Mouse (Mus musculus) lung, embryonic 15.5 days (tissue): ENCODE measurements around the gene Arhgap27. TPM values are rescaled to one million over a fixed set of nuclear protein-coding genes. Genes with fewer than 3 reads are reported as not detected.

Source experiments
- ATAC-seq: fragments of 200-750 bp; cut with Nextera tagmentation; 2 replicates; pipeline ENCODE4 v1.8.0; 2017; ENCODE audit warnings: moderate number of reproducible peaks, borderline replicate concordance; ENCODE audit not compliant: low FRiP score, low TSS enrichment; ENCODE audit errors: extremely low read depth
- H3K27ac ChIP-seq: fragments of 300-500 bp; sonication (generic); 2 replicates; pipeline ENCODE4 v1.5.1; 2015; ENCODE audit warnings: moderate library complexity, mild to moderate bottlenecking, inconsistent platforms
- H3K27me3 ChIP-seq: fragments of 300-500 bp; sonication (generic); 2 replicates; pipeline ENCODE4 v1.6.1; 2015; ENCODE audit warnings: inconsistent platforms
- H3K36me3 ChIP-seq: fragments of 300-500 bp; sonication (generic); 2 replicates; pipeline ENCODE4 v1.6.1; 2015; ENCODE audit warnings: inconsistent platforms
- H3K4me1 ChIP-seq: fragments of 300-500 bp; sonication (generic); 2 replicates; pipeline ENCODE4 v1.6.1; 2015; ENCODE audit warnings: inconsistent platforms
- H3K4me2 ChIP-seq: fragments of 300-500 bp; sonication (generic); 2 replicates; pipeline ENCODE4 v1.6.1; 2015; ENCODE audit warnings: inconsistent platforms, mild to moderate bottlenecking, moderate library complexity
- H3K4me3 ChIP-seq: fragments of 300-500 bp; sonication (generic); 2 replicates; pipeline ENCODE4 v1.5.1; 2015; ENCODE audit warnings: mild to moderate bottlenecking, inconsistent platforms
- H3K9ac ChIP-seq: fragments of 300-500 bp; sonication (generic); 2 replicates; pipeline ENCODE4 v1.6.1; 2015; ENCODE audit warnings: inconsistent platforms
- H3K9me3 ChIP-seq: fragments of 300-500 bp; sonication (generic); 2 replicates; pipeline ENCODE4 v1.6.1; 2016; ENCODE audit warnings: inconsistent platforms
- WGBS: fragments of 180-500 bp; shearing (Covaris S2); methylation state at CpG from one replicate; pipeline ENCODE4 v1.1.7; 2015; 5-methylcytosine and 5-hydroxymethylcytosine counted together
- polyA plus RNA-seq: library from polyadenylated mRNA; unstranded; fragments of >200 nt; fragmentation: Nextera tagmentation; extraction: Ambion mirVana; gene quantifications from 2 replicates; pipeline ENCODE4 v1.2.1, GENCODE M21; 2015

The Arhgap27 gene
- polyA plus RNA-seq, 1 experiment from 2014 or later: 17.0 TPM

- no peak for ATAC-seq
- Histone ChIP-seq H3K27me3 (no peaks in the 10 kb centered on the region), H3K4me2 (no peak overlapping the region), H3K4me3 (no peak overlapping the region), H3K36me3 (peaks cover 3% of the 10 kb centered on the region; the same call in 1 of the 2 replicates), H3K4me1 (no peaks in the 10 kb centered on the region), H3K9me3 (no peaks in the 10 kb centered on the region), H3K27ac (no peak overlapping the region), H3K9ac (no peak overlapping the region)
- 48% methylated on average over 2 of the region's 2 CpGs for WGBS
Observed at GRCm38 (mm10) chr11:103402198-103402597, 38.7 kb upstream of the Arhgap27 start.

DNA sequence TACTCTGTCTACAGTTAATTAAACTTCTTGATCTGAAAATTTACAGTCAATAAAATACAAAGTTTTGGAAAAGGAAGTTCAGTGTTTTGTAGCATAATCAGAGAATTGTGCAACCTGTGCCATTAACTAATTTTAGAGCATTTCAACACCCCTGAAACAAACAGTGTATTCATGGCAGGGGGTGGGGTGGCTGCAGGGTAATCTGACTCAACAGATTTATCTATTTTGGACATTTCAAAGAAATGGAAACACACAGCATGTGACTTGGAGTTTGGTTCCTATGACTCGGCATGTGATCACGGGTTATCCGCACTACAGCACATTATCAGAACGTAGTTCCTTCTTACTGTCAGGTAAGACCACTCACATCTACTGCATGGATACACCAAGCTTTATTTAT, 36.5 kb upstream of the Arhgap27 start:
- Histone ChIP-seq H3K9ac (no peak overlapping the region), H3K4me3 (no peak overlapping the region), H3K27ac (no peak overlapping the region), H3K36me3 (peaks cover 22% of the 10 kb centered on the region), H3K27me3 (no peaks in the 10 kb centered on the region), H3K9me3 (no peaks in the 10 kb centered on the region), H3K4me2 (no peak overlapping the region), H3K4me1 (no peaks in the 10 kb centered on the region)
- 91% methylated on average over 4 of the region's 4 CpGs for WGBS
- no peak for ATAC-seq

DNA sequence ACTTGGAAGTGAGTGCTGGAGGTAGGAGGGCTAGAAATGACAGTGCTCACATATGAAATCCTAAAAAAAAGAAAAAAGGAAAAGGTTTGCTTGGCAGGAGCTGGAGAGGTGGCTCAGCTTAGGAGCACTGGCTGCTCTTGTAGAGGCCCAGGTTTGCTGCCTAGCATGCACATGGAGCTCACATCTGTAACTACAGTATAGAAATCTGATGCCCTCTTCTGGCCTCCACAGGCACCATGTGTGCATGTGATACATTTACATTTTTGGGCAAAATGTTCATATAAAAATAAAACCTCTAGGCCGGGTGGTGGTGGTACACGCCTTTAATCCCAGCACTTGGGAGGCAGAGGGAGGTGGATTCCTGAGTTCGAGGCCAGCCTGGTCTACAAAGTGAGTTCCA, 35.6 kb upstream of the Arhgap27 start:
- H3K36me3 ChIP-seq: peaks cover 31% of the 10 kb centered on the region
- H3K9ac ChIP-seq: no peak overlapping the region
- H3K9me3 ChIP-seq: no peaks in the 10 kb centered on the region
- no peak overlapping the region for H3K4me2 ChIP-seq
- WGBS: 81% methylated on average over 3 of the region's 3 CpGs
- no peak overlapping the region for H3K27ac ChIP-seq
- H3K27me3 ChIP-seq: no peaks in the 10 kb centered on the region
- ATAC-seq: no peak
- no peak overlapping the region for H3K4me3 ChIP-seq
- H3K4me1 ChIP-seq: no peaks in the 10 kb centered on the region

DNA sequence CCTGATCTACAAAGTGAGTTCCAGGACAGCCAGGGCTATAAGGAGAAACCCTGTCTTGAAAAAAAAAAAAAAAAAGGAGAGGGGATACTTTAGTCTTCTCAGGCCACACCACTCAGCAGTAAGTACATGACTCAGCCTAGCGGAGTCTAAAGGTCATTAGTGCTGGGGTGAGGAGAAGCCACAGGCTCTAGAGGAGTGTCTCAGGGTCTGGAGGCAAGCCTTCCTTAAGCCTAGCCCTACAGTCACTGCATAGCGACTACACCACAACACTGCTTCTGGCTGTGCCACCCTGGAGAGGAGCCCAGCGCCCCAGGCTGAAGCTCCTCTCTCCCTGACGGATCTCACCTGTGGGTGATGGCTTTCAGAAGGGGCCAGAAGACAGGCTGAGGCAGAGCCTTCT, 33.2 kb upstream of the Arhgap27 start:
- WGBS: 90% methylated on average over 4 of the region's 4 CpGs
- no peaks in the 10 kb centered on the region for H3K27me3 ChIP-seq
- ATAC-seq: no peak

GRCm38 (mm10) chr11:103396236-103396635, 32.7 kb upstream of the Arhgap27 start:
- Histone ChIP-seq H3K4me1 (no peaks in the 10 kb centered on the region), H3K9ac (no peak overlapping the region), H3K36me3 (peaks cover 34% of the 10 kb centered on the region), H3K9me3 (no peaks in the 10 kb centered on the region), H3K27ac (no peak overlapping the region), H3K4me2 (no peak overlapping the region), H3K27me3 (no peaks in the 10 kb centered on the region), H3K4me3 (no peak overlapping the region)
- ATAC-seq: no peak
- 94% methylated on average over 4 of the region's 4 CpGs for WGBS

More for the DNA sequence above, 33.2 kb upstream of the Arhgap27 start:
- Histone ChIP-seq H3K4me3 (no peak overlapping the region), H3K9ac (no peak overlapping the region), H3K4me1 (no peaks in the 10 kb centered on the region), H3K9me3 (no peaks in the 10 kb centered on the region), H3K4me2 (no peak overlapping the region), H3K27ac (no peak overlapping the region), H3K36me3 (peaks cover 34% of the 10 kb centered on the region)

DNA sequence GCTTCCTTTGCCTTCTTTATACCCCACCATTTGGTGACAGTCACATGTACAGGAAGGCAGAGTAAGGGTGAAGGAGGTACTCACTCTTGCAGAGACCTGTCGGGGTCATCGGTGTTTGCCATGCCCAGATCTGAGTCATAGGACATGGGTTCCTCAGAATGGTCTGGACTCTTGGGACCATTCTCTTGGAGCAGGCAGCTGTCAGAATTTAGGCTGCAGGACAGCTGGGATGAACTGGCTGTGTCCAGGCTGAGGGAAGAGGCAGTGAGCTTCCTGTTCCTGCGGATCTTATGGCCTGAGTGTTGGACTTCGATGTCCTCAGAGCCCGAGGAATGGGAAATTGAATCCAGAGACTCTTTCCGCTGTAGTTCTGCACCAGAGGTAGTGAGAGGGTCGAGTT, 31.1 kb upstream of the Arhgap27 start:
- Histone ChIP-seq H3K27me3 (no peaks in the 10 kb centered on the region), H3K36me3 (peaks cover 34% of the 10 kb centered on the region), H3K4me2 (no peak overlapping the region), H3K4me3 (no peak overlapping the region), H3K9ac (no peak overlapping the region), H3K4me1 (no peaks in the 10 kb centered on the region), H3K27ac (no peak overlapping the region), H3K9me3 (no peaks in the 10 kb centered on the region)
- 92% methylated on average over 7 of the region's 7 CpGs for WGBS
- ATAC-seq: no peak

DNA sequence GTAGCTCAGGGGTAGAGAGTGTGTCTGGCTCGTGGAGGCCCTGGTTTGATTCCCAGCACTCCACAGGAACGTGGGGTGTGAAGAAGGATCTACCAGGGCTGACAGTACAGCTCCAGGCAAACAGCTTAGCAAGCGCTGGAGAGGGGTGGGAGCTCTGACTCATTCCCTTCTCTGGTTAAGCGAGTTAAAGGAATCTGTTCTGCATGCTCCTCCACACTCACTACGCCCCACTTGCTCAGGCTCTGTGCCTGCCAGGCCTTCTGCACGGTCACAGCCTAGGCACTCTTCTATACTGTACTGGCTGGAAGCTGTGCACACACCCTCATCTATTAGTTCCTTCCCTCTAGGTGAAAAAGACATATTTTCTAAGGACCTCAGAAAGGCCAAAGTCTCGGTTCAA, 30.5 kb upstream of the Arhgap27 start:
- Histone ChIP-seq H3K4me1 (no peaks in the 10 kb centered on the region), H3K4me3 (no peak overlapping the region), H3K4me2 (no peak overlapping the region), H3K27ac (no peak overlapping the region), H3K27me3 (no peaks in the 10 kb centered on the region), H3K36me3 (peaks cover 34% of the 10 kb centered on the region), H3K9ac (no peak overlapping the region), H3K9me3 (no peaks in the 10 kb centered on the region)
- 91% methylated on average over 7 of the region's 7 CpGs for WGBS
- no peak for ATAC-seq

DNA sequence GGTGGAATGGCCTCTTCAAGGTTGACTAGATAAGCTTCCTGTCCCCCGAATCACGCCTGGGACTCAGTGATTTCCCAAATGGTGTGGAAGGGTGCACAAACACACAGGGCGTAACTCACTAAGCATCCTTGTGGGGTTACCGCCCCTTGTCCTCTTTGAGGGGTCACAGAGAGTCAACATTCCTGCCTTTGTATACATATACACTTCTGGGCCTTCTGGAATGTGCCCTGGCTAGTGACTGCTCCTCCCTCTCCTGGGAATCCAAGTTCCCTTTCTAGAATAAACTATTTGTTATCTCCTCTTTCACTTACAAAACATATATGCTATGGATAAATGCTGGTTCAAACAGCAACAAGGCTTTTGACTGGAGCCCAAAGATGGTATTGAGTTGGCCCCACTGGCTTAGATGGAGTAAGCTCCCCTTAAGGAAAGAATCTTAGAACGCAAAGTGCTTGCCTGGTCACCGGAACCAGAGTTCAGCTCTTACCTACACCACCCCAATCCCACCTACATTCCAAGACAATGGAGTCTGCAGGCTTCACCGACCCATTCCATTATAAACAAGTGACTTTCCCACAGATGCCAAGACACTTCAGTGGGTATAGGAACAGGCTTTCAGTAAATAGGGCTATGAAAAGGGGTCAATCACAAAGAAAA, 24.5 kb upstream of the Arhgap27 start:
- Histone ChIP-seq H3K4me3 (no peak overlapping the region), H3K36me3 (0 out of 2 replicates have a peak, but pooled peaks cover 4% of the 10 kb centered on the region), H3K9ac (no peak overlapping the region), H3K9me3 (no peaks in the 10 kb centered on the region), H3K27ac (peak overlapping the region; percentile 73), H3K27me3 (no peaks in the 10 kb centered on the region), H3K4me1 (peaks cover 11% of the 10 kb centered on the region; the same call in 1 of the 2 replicates), H3K4me2 (peak overlapping the region; percentile 23)
- ATAC-seq: peak; percentile 70
- 28% methylated on average over 7 of the region's 7 CpGs for WGBS

DNA sequence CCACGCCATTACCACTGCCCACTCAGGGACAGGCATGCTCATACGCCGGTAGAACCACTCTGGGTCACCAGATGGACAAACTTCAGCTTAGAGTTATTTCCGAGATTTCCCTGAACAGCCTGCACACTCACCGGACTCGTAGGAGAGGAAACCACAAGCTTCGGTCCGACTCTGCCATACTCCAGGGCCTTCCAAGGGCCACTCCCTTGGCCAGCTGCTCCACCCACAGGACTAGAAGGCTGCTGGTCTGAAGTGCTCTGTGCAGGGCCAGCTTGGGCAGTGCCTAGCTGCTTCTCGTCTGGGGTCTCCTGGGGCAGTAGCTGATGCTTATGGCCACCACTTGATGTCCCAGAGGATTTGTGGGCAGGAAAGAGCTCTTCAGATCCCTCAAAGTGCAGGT, 23.3 kb upstream of the Arhgap27 start:
- H3K9ac ChIP-seq: no peak overlapping the region
- H3K36me3 ChIP-seq: 0 out of 2 replicates have a peak, but pooled peaks cover 4% of the 10 kb centered on the region
- no peaks in the 10 kb centered on the region for H3K27me3 ChIP-seq
- no peak for ATAC-seq
- WGBS: 68% methylated on average over 9 of the region's 9 CpGs
- H3K4me3 ChIP-seq: 0 out of 2 replicates have a peak overlapping the region, but pooled peaks have one; percentile 4
- H3K27ac ChIP-seq: peak overlapping the region; percentile 73
- H3K4me2 ChIP-seq: peak overlapping the region; percentile 23; the same call in 1 of the 2 replicates
- peaks cover 20% of the 10 kb centered on the region for H3K4me1 ChIP-seq
- H3K9me3 ChIP-seq: no peaks in the 10 kb centered on the region

DNA sequence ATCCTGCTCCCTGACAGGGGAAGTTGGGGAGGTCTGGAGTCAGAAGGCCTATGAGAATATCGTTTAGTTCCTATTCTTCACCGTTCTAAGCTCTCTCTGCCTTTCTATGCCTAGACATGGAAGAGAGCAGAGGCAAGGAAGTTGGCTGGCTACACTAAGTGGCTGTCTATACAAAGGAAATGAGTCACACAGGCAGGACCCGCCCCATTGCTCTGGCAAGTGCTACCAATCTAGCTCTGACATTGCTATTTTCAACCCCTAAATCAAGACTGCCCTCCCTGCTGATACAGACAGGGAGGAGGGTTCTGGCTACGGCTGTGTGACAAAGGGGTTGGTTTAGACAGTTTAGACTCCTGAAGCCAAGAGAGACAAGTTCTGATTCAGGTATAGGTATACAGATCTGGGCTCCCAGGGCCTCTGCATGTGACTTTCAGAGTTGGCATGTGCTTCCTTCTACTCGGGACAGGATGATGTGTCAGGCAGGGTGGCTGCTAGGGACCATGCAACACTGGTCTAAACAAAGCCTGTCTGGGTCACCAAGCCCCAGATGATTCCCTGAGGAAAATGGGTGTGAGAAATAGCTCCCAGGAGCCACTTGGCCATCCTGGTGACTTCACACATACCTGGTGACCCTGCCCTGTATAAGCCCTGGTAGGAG, 18.6 kb upstream of the Arhgap27 start:
- Histone ChIP-seq H3K4me1 (peaks cover 13% of the 10 kb centered on the region), H3K4me2 (no peak overlapping the region), H3K9ac (no peak overlapping the region), H3K27ac (peak overlapping the region; percentile 53), H3K36me3 (peaks cover 22% of the 10 kb centered on the region), H3K27me3 (no peaks in the 10 kb centered on the region), H3K9me3 (no peaks in the 10 kb centered on the region), H3K4me3 (no peak overlapping the region)
- WGBS: 40% methylated on average over 5 of the region's 5 CpGs
- ATAC-seq: peak; percentile 73; the same call in 1 of the 2 replicates

- H3K4me3 ChIP-seq: no peak overlapping the region
- H3K9ac ChIP-seq: no peak overlapping the region
- no peak for ATAC-seq
- peaks cover 27% of the 10 kb centered on the region for H3K36me3 ChIP-seq
- no peak overlapping the region for H3K4me2 ChIP-seq
- H3K9me3 ChIP-seq: no peaks in the 10 kb centered on the region
- peaks cover 13% of the 10 kb centered on the region for H3K4me1 ChIP-seq
- no peaks in the 10 kb centered on the region for H3K27me3 ChIP-seq
- WGBS: 82% methylated on average over 7 of the region's 7 CpGs
- peak overlapping the region; percentile 53; the same call in 1 of the 2 replicates for H3K27ac ChIP-seq
Observed at GRCm38 (mm10) chr11:103381505-103381904, 18.0 kb upstream of the Arhgap27 start.

DNA sequence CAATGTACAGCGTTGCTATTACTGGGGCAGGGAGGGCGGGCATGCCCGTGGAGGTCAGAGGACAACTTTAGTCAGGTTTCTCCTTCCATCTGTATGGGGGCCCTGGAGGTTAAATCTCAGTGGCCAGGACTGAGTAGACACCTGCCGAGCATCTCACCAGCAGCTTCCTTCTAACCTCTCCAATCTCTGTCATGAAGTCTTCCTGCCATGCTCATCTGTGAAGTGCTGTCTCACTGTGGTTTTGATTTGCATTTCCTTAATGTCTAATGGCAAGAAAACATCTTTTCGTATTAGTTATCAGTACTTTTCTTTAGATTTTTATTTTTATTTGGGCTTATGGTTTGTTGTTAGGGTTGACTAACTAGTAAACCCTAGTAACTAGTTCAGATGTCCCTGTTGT, 17.0 kb upstream of the Arhgap27 start:
- no peak overlapping the region for H3K4me3 ChIP-seq
- H3K4me2 ChIP-seq: no peak overlapping the region

More for the DNA sequence above, 17.0 kb upstream of the Arhgap27 start:
- H3K9me3 ChIP-seq: no peaks in the 10 kb centered on the region
- ATAC-seq: no peak
- peaks cover 28% of the 10 kb centered on the region for H3K36me3 ChIP-seq
- H3K4me1 ChIP-seq: peaks cover 15% of the 10 kb centered on the region
- no peak overlapping the region for H3K27ac ChIP-seq
- no peak overlapping the region for H3K9ac ChIP-seq
- WGBS: 84% methylated on average over 5 of the region's 5 CpGs
- H3K27me3 ChIP-seq: no peaks in the 10 kb centered on the region
